Mouse (Mus musculus) lung, postnatal 14 days (tissue): ENCODE measurements at regions not wholly inside any gene's neighbourhood (a gene's known extent, or its start where the extent isn't known, plus 50 kb on each side); places are given as distances from the start of the nearest gene placed in this dataset.
A peak's percentile ranks its signal among the peaks of the same experiment; 100 is the strongest.
"Not testable (repeated sequence)": the region's sequence is repeated elsewhere in the genome, so short reads cannot be mapped to it uniquely, and the experiment has no call there.

ENCODE experiments used
- DNase-seq: peaks from one replicate; pipeline ENCODE4 v3.0.0; 2021

DNA sequence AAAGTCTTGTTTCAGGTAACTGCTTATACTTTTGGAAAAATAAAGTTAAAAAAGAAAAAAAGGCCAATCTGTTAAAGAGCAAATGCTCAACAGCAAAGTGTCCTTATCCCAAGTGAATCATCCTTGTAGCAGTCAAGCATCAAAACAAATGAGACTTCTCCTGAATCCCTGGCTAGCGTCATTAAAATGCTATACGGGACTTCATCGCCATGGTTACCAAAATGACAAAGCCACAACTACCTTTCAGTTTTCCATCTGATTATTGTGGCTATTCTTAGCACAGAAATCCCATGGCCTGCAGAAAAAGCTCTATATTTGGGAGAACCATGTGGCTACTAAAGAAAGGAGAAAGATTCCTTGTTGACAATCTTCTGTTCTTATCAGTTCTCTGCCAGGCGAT, 322.7 kb downstream of the Arl4a start:
- no peak for DNase-seq

DNA sequence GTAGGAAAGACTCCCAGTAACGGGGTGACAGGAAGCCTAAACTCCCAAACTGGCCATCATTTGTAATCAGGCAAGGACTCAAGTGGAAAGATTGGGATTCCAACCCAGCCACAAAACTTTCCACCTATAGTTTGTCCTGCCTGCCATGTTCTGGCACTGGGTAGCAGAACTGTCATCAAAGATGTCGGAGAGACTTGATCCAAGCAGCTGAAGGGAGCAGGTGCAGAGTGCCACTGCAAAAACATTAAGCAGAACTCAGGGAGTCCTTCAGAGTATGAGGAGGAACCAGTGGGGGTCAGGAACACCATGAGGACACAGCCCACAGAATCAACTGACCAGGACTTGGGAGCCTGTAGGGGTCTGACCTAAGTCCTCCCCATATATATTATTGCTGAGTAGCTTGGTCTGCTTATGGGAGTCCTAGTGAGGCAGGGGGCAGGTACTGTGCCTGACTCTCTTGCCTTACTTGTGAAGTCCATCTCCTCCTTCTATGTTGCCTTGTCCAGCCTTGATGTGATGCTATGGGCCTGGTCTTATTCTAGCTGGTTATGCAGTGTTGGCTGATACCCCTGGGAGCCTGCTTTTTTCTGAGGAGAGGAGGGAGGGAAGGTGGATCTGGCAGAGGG, 323.5 kb downstream of the Arl4a start:
- DNase-seq: no peak

DNA sequence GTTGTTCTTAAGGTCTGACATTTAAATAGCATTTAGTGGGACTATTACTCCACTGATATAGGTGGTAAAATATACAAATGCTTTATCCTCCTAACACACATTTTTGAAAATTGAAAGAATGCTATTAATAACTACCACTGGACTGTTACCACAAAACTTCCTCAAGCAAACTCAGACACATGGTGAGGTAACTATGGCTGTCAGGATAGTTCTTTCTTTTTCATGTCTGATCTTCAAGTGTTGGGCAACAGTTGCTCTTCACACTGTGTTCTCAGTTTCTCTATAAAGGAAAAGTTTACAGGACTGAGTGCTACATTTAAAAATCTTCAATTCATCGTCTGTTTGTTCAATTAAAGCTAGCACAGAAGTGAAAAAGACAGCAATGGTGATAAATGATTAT, 326.0 kb downstream of the Arl4a start:
- DNase-seq: no peak

GRCm38 (mm10) chr12:39709850-39710249, 328.0 kb downstream of the Arl4a start:
- DNase-seq: no peak

- no peak for DNase-seq
These were observed 340.6 kb downstream of the Arl4a start for GRCm38 (mm10) chr12:39697182-39697581.

DNA sequence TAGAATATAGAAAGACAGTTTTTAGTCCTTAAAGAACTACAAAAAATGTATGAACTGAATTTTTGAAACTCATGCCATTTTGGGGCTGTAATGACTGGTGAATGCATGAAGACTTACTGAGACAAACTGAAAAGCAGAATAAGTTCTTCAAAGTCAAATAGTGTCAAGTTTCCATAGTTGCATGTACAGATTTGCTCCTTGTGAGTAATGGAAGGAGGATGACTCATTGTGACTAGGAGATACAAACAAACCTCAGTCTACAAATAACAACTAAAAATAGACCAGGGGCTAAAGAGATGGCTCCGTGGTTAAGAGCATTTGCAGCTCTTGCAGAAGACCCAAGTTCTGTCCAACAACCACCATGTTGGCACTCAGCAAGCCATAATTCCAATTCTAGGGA, 342.5 kb downstream of the Arl4a start:
- DNase-seq: no peak

DNA sequence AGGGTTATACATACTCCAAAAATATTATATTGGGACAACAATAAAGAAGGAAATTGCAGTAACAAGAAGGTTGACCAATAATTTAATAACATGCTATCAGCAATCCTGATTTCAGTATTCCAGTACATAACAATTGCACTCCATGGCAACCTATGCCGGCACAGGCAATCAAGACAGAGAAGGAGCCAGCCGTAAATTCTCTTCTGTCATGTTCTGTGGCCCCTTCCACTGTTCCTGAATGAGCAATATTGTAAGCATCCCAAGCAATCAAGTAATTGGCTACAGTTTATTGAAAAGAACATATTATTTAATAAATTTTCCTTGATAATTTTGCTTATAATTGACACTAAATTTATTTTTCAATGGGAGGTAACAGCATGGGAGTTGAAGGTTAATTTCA, 345.8 kb downstream of the Arl4a start:
- no peak for DNase-seq

- no peak for DNase-seq
These were observed 352.4 kb downstream of the Arl4a start for GRCm38 (mm10) chr12:39685399-39685798.

GRCm38 (mm10) chr12:39682121-39682520, 355.7 kb downstream of the Arl4a start:
- no peak for DNase-seq

DNA sequence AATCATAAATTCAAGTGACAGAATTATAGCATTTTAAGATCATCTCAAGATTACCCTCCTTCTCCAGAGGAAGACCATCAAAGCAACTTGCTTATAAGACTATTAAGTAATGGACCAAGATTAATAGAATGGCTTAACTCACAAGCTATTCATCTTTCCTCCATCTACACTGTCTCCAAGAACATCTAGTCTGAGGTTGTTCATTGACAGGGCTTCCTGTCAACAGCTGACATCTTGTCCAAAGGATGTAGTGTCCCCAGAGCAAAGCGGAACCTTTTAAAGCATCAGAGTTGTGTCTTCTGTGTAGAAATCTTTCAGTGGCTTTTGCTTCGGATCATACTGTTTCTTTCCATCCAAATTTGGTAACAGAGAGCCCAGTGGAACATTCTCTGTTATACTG, 362.2 kb downstream of the Arl4a start:
- DNase-seq: no peak

- DNase-seq: no peak
These were observed 370.1 kb downstream of the Arl4a start for GRCm38 (mm10) chr12:39667701-39668100.

GRCm38 (mm10) chr12:39665448-39665847, 372.4 kb downstream of the Arl4a start:
- peak; percentile 63 for DNase-seq

DNA sequence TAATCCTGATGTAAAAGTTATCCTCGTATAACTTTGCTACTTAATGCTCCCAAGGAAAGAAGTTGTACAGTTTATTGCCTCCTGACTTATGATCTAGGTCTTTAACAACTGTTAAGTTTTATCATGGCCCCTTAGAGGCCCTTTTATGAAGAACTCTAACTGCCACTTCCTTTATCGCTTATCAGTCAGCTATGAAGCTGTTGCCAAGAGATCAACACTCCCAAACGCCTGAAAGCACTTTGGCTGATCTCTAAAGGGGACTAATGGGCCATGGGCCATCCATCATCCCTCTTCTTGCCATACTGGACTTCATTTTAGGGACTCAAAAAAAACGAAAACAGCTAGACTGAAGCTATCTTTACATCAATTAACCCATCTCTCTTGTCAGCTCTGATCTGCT, 377.4 kb downstream of the Arl4a start:
- DNase-seq: no peak

GRCm38 (mm10) chr12:39656606-39657005, 381.2 kb downstream of the Arl4a start:
- no peak for DNase-seq

- no peak for DNase-seq
These were observed 388.9 kb downstream of the Arl4a start for GRCm38 (mm10) chr12:39648952-39649351.

- no peak for DNase-seq
These were observed 391.3 kb downstream of the Arl4a start for GRCm38 (mm10) chr12:39646556-39646955.

GRCm38 (mm10) chr12:39645581-39645980, 392.2 kb downstream of the Arl4a start:
- DNase-seq: no peak

DNA sequence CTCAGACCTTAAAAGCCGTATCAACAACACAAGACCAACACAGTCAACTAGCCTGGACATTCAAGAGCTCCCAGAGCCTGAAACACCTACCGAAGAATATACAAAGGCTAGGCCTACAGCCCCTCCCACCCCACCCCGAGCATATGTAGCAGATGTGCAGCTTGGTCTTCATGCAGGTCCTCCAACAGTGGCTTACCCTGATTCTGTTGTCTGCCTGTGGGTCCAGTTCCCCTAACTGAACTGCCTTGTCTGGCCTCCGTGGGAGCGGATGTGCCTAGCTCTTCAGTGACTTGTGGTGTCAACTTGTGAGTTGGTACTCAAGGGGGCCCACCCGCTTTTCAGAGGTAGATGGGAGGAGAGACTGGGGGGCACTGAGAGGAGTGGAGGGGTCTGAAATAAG, 398.6 kb downstream of the Arl4a start:
- DNase-seq: no peak

DNA sequence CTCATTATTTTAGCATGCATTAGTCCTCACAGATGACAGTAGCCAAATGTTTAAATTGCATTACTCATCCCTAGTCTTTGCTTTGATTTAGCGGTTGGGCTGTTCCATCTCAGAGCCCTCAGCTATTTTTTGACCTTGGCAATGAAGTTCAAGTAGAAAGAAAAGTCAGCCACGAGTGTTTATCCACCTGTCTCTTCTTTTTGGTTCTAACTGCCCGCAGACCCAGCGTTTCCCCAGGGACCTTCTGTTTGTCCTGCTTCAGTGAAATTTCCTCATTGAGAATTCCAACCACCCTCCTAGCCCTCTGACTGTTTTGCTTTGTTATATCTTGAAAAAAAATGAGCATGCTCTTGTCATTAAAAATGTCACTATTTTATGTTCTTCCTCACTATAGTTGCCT, 403.5 kb downstream of the Arl4a start:
- DNase-seq: no peak

- no peak for DNase-seq
These were observed 416.6 kb downstream of the Arl4a start for GRCm38 (mm10) chr12:39621266-39621665.

- DNase-seq: no peak
These were observed 432.5 kb downstream of the Arl4a start for GRCm38 (mm10) chr12:39605289-39605688.

GRCm38 (mm10) chr12:39604723-39605122, 433.1 kb downstream of the Arl4a start:
- DNase-seq: no peak

- no peak for DNase-seq
These were observed 443.1 kb downstream of the Arl4a start for GRCm38 (mm10) chr12:39594726-39595125.

DNA sequence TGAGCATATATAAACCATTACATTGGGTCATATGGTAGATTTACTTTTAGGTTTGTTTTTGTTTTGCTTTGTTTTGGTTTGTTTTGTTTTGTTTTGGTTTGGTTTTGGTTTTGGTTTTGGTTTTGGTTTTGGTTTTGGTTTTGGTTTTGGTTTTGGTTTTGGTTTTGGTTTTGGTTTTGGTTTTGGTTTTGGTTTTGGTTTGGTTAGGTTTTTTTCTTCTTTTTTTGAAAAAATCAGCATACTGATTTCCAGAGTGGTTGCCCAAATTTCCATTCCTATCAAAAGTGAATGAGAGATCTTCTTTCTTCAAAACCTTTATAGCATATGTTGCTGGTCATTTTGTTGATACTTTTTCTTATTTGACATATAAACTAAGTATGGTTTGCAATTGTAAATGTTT, 444.0 kb downstream of the Arl4a start:
- DNase-seq: not testable (repeated sequence)

GRCm38 (mm10) chr12:39587204-39587909, 450.5 kb downstream of the Arl4a start:
- no peak for DNase-seq
